Mouse (Mus musculus): ENCODE data around the gene Pnpla2. TPM values are rescaled to one million over a fixed set of nuclear protein-coding genes. Genes with fewer than 3 reads are reported as not detected.

Pnpla2 gene
- polyA plus RNA-seq, 1 experiment from 2014 or later: 26.3 TPM

- Histone ChIP-seq H3K4me3 (ENCODE audit: low read depth, low read length) (no peak overlapping the region; the same call in 1 of the 2 replicates), H3K4me2 (peak overlapping the region; percentile 86), H3K27me3 (ENCODE audit: insufficient read depth, low read length) (peaks cover 10% of the 10 kb centered on the region; the same call in 1 of the 2 replicates), H3K27ac (ENCODE audit: low read depth) (peak overlapping the region; percentile 98; the same call in 1 of the 2 replicates), H3K4me1 (ENCODE audit: insufficient read depth) (peaks cover 36% of the 10 kb centered on the region), H3K36me3 (ENCODE audit: insufficient read depth) (no peaks in the 10 kb centered on the region), H3K9me3 (ENCODE audit: low read depth, low read length) (no peaks in the 10 kb centered on the region), H3K9ac (peak overlapping the region; percentile 46)
- no peak for ATAC-seq (ENCODE audit: insufficient read depth)
- no peak for TF ChIP-seq CTCF (IDR thresholded peaks at IDR 0.05; ENCODE audit: low read depth)
- no peak for DNase-seq
- 56% methylated on average over 5 of the region's 5 CpGs for WGBS
Observed at GRCm38 (mm10) chr7:141478270-141478748, 23.3 kb downstream of the Pnpla2 start.

- H3K4me1 ChIP-seq (ENCODE audit: insufficient read depth): peaks cover 29% of the 10 kb centered on the region
- H3K4me2 ChIP-seq: peak overlapping the region; percentile 98
- ATAC-seq (ENCODE audit: insufficient read depth): no peak
- WGBS: 12% methylated on average over 10 of the region's 10 CpGs
- H3K9ac ChIP-seq: no peak overlapping the region
- H3K4me3 ChIP-seq (ENCODE audit: low read depth, low read length): peak overlapping the region; percentile 55; the same call in 1 of the 2 replicates
- peak; percentile 97 for TF ChIP-seq CTCF (IDR thresholded peaks at IDR 0.05; ENCODE audit: low read depth)
- peak; percentile 89 for DNase-seq
- no peaks in the 10 kb centered on the region for H3K9me3 ChIP-seq (ENCODE audit: low read depth, low read length)
- H3K36me3 ChIP-seq (ENCODE audit: insufficient read depth): 0 out of 2 replicates have a peak, but pooled peaks cover 6% of the 10 kb centered on the region
- H3K27me3 ChIP-seq (ENCODE audit: insufficient read depth, low read length): peaks cover 10% of the 10 kb centered on the region; the same call in 1 of the 2 replicates
- no peak overlapping the region for H3K27ac ChIP-seq (ENCODE audit: low read depth)
Observed at GRCm38 (mm10) chr7:141480842-141481497, 26.0 kb downstream of the Pnpla2 start.

GRCm38 (mm10) chr7:141481498-141482401 lies 26.8 kb downstream of the Pnpla2 start:
- Histone ChIP-seq H3K27ac (ENCODE audit: low read depth) (no peak overlapping the region), H3K9ac (peak overlapping the region; percentile 51), H3K4me2 (peak overlapping the region; percentile 98), H3K27me3 (ENCODE audit: insufficient read depth, low read length) (peaks cover 10% of the 10 kb centered on the region; the same call in 1 of the 2 replicates), H3K4me3 (ENCODE audit: low read depth, low read length) (peak overlapping the region; percentile 55), H3K9me3 (ENCODE audit: low read depth, low read length) (no peaks in the 10 kb centered on the region), H3K4me1 (ENCODE audit: insufficient read depth) (peaks cover 29% of the 10 kb centered on the region), H3K36me3 (ENCODE audit: insufficient read depth) (peaks cover 13% of the 10 kb centered on the region; the same call in 1 of the 2 replicates)
- DNase-seq (peak; percentile 81), ATAC-seq (ENCODE audit: insufficient read depth) (0 out of 2 replicates have a peak, but pooled peaks have one; percentile 12)
- TF ChIP-seq CTCF (IDR thresholded peaks at IDR 0.05; ENCODE audit: low read depth): peak; percentile 65
- under 1% methylated on average over 81 of the region's 81 CpGs for whole genome bisulfite sequencing

- Histone ChIP-seq H3K27me3 (ENCODE audit: insufficient read depth, low read length) (peaks cover 10% of the 10 kb centered on the region; the same call in 1 of the 2 replicates), H3K4me1 (ENCODE audit: insufficient read depth) (peaks cover 21% of the 10 kb centered on the region), H3K36me3 (ENCODE audit: insufficient read depth) (peaks cover 14% of the 10 kb centered on the region; the same call in 1 of the 2 replicates), H3K9ac (peak overlapping the region; percentile 51; the same call in 1 of the 2 replicates), H3K9me3 (ENCODE audit: low read depth, low read length) (no peaks in the 10 kb centered on the region), H3K27ac (ENCODE audit: low read depth) (no peak overlapping the region), H3K4me3 (ENCODE audit: low read depth, low read length) (peak overlapping the region; percentile 55), H3K4me2 (peak overlapping the region; percentile 98)
- ATAC-seq (ENCODE audit: insufficient read depth): no peak
- WGBS: 11% methylated on average over 11 of the region's 11 CpGs
- TF ChIP-seq CTCF (IDR thresholded peaks at IDR 0.05; ENCODE audit: low read depth): no peak
- no peak for DNase-seq
Observed at GRCm38 (mm10) chr7:141482531-141483024, 27.6 kb downstream of the Pnpla2 start.

- peaks cover 15% of the 10 kb centered on the region for H3K4me1 ChIP-seq (ENCODE audit: insufficient read depth)
- peaks cover 14% of the 10 kb centered on the region; the same call in 1 of the 2 replicates for H3K36me3 ChIP-seq (ENCODE audit: insufficient read depth)
- no peak overlapping the region for H3K27ac ChIP-seq (ENCODE audit: low read depth)
- H3K9me3 ChIP-seq (ENCODE audit: low read depth, low read length): no peaks in the 10 kb centered on the region
- H3K27me3 ChIP-seq (ENCODE audit: insufficient read depth, low read length): peaks cover 10% of the 10 kb centered on the region; the same call in 1 of the 2 replicates
- DNase-seq (no peak), ATAC-seq (ENCODE audit: insufficient read depth) (no peak)
- H3K4me2 ChIP-seq: no peak overlapping the region
- no peak for TF ChIP-seq CTCF (IDR thresholded peaks at IDR 0.05; ENCODE audit: low read depth)
- H3K4me3 ChIP-seq (ENCODE audit: low read depth, low read length): no peak overlapping the region
- WGBS: 73% methylated on average over 6 of the region's 6 CpGs
- H3K9ac ChIP-seq: no peak overlapping the region
Observed at GRCm38 (mm10) chr7:141483114-141483653, 28.2 kb downstream of the Pnpla2 start.

Data from lung, embryonic 14.5 days (tissue).